Mouse (Mus musculus): ENCODE results near the gene Pkp1. TPM values are rescaled to one million over a fixed set of nuclear protein-coding genes. Genes with fewer than 3 reads are reported as not detected.

The Pkp1 gene
- total RNA-seq, 4 experiments from 2014 or later = 0.11 TPM; not detected in 3

GRCm38 (mm10) chr1:135909381-135909780 lies 9.6 kb downstream of the Pkp1 start:
- DNase-seq (ENCODE audit: low spot score in 2 of 2) = no peak

GRCm38 (mm10) chr1:135906736-135907135 lies 12.3 kb downstream of the Pkp1 start:
- DNase-seq (ENCODE audit: low spot score in 2 of 2) = no peak

- DNase-seq (ENCODE audit: low spot score in 2 of 2) = no peak
Observed at GRCm38 (mm10) chr1:135899991-135900515, 19.0 kb downstream of the Pkp1 start.

- no peak for DNase-seq (ENCODE audit: low spot score in 2 of 2)
Observed at GRCm38 (mm10) chr1:135899295-135899694, 19.7 kb downstream of the Pkp1 start.

- DNase-seq (ENCODE audit: low spot score in 2 of 2) = no peak
Observed at GRCm38 (mm10) chr1:135895367-135895766, 23.6 kb downstream of the Pkp1 start.

- no peak for DNase-seq (ENCODE audit: low spot score in 2 of 2)
Observed at GRCm38 (mm10) chr1:135893377-135893776, 25.6 kb downstream of the Pkp1 start.

- DNase-seq (ENCODE audit: low spot score in 2 of 2) = no peak
Observed at GRCm38 (mm10) chr1:135892764-135893163, 26.2 kb downstream of the Pkp1 start.

- DNase-seq (ENCODE audit: low spot score in 2 of 2) = no peak
Observed at GRCm38 (mm10) chr1:135892233-135892632, 26.8 kb downstream of the Pkp1 start.

GRCm38 (mm10) chr1:135891424-135892216 lies 27.4 kb downstream of the Pkp1 start:
- DNase-seq (ENCODE audit: low spot score in 2 of 2) = no peak

- DNase-seq (ENCODE audit: low spot score in 2 of 2) = no peak
Observed at GRCm38 (mm10) chr1:135889461-135890185, 29.4 kb downstream of the Pkp1 start.

GRCm38 (mm10) chr1:135882385-135883109 lies 36.5 kb downstream of the Pkp1 start:
- DNase-seq (ENCODE audit: low spot score in 2 of 2) = no peak

- DNase-seq (ENCODE audit: low spot score in 2 of 2) = no peak
Observed at GRCm38 (mm10) chr1:135877248-135877647, 41.8 kb downstream of the Pkp1 start.

- no peak for DNase-seq (ENCODE audit: low spot score in 2 of 2)
Observed at GRCm38 (mm10) chr1:135872991-135873390, 46.0 kb downstream of the Pkp1 start.

GRCm38 (mm10) chr1:135868570-135868969 lies 50.4 kb downstream of the Pkp1 start:
- no peak for DNase-seq (ENCODE audit: low spot score in 2 of 2)

- DNase-seq (ENCODE audit: low spot score in 2 of 2) = peak; percentile 45 to 61
Observed at GRCm38 (mm10) chr1:135865518-135866194, 53.4 kb downstream of the Pkp1 start.

- no peak for DNase-seq (ENCODE audit: low spot score in 2 of 2)
Observed at GRCm38 (mm10) chr1:135864830-135865229, 54.2 kb downstream of the Pkp1 start.

GRCm38 (mm10) chr1:135863786-135864335 lies 55.1 kb downstream of the Pkp1 start:
- DNase-seq (ENCODE audit: low spot score in 2 of 2) = no peak

GRCm38 (mm10) chr1:135862561-135862960 lies 56.4 kb downstream of the Pkp1 start:
- no peak for DNase-seq (ENCODE audit: low spot score in 2 of 2)

GRCm38 (mm10) chr1:135861980-135862552 lies 56.9 kb downstream of the Pkp1 start:
- no peak for DNase-seq (ENCODE audit: low spot score in 2 of 2)

- no peak for DNase-seq (ENCODE audit: low spot score in 2 of 2)
Observed at GRCm38 (mm10) chr1:135861091-135861490, 57.9 kb downstream of the Pkp1 start.

All from gastrocnemius, adult 8-10 months (tissue).